Mouse (Mus musculus) thymus, adult 2 months (tissue): ENCODE results near the gene Gm20388.

ENCODE experiments used
- CTCF ChIP-seq: fragments of 200-500 bp; IDR thresholded peaks from 2 replicates; pipeline ENCODE4 v1.5.1; 2012; ENCODE audit warnings: mild to moderate bottlenecking, control low read depth, low read length, moderate library complexity, borderline replicate concordance; ENCODE audit not compliant: control insufficient read depth, poor library complexity, insufficient read depth; ENCODE audit errors: extremely low read depth
- POLR2A ChIP-seq: fragments of 200-500 bp; IDR thresholded peaks from 2 replicates; pipeline ENCODE4 v1.6.1; 2012; ENCODE audit warnings: mild to moderate bottlenecking, low read length, control low read depth, moderate library complexity; ENCODE audit not compliant: control insufficient read depth, poor library complexity, insufficient read depth; ENCODE audit errors: extremely low read depth

GRCm38 (mm10) chr8:123411781-123412327, 3501.2 kb downstream of the Gm20388 start:
- TF ChIP-seq POLR2A = no peak
- TF ChIP-seq CTCF = no peak
